Mouse (Mus musculus) spleen, adult 2 months (tissue): Measurements from ENCODE around the gene Plxna4. TPM values are rescaled to one million over a fixed set of nuclear protein-coding genes. Genes with fewer than 3 reads are reported as not detected.

Source experiments
- DNase-seq, 2 experiments: peaks; one replicate each; pipeline versions ENCODE4 v3.0.0 to v3.0.0-alpha.2; 2012 to 2021; ENCODE audit warnings: low spot score in 2 of 2, low read depth in 1 of 2
- H3K27ac ChIP-seq: fragments of 200-500 bp; 2 replicates; pipeline ENCODE4 v1.5.1; 2012; ENCODE audit warnings: low read length, inconsistent platforms; ENCODE audit not compliant: insufficient read depth
- H3K27me3 ChIP-seq: fragments of 200-500 bp; 2 replicates; pipeline ENCODE4 v1.6.1; 2012; ENCODE audit warnings: mild to moderate bottlenecking, moderate library complexity, low read length, inconsistent platforms; ENCODE audit not compliant: control insufficient read depth, insufficient read depth
- H3K36me3 ChIP-seq: fragments of 200-500 bp; 2 replicates; pipeline ENCODE4 v1.6.1; 2012; ENCODE audit warnings: mild to moderate bottlenecking, low read length, inconsistent platforms; ENCODE audit not compliant: control insufficient read depth, insufficient read depth
- H3K4me1 ChIP-seq: fragments of 200-500 bp; 2 replicates; pipeline ENCODE4 v1.6.1; 2011; ENCODE audit warnings: inconsistent platforms; ENCODE audit not compliant: control insufficient read depth, insufficient read depth, insufficient read length
- H3K4me3 ChIP-seq: fragments of 200-500 bp; 2 replicates; pipeline ENCODE4 v1.5.1; 2011; ENCODE audit warnings: mild to moderate bottlenecking, inconsistent platforms; ENCODE audit not compliant: insufficient read depth, insufficient read length; ENCODE audit errors: extremely low read depth
- CTCF ChIP-seq: fragments of 200-500 bp; IDR thresholded peaks from 2 replicates; pipeline ENCODE4 v1.5.1; 2011; ENCODE audit warnings: mild to moderate bottlenecking, inconsistent platforms; ENCODE audit not compliant: insufficient read depth, insufficient read length, insufficient replicate concordance; ENCODE audit errors: extremely low read depth
- POLR2A ChIP-seq: fragments of 200-500 bp; IDR thresholded peaks from 2 replicates; pipeline ENCODE4 v1.6.1; 2011; ENCODE audit warnings: low read depth, low read length, inconsistent platforms
- WGBS: fragments of 180-500 bp; shearing (Covaris S2); methylation state at CpG from one replicate; pipeline ENCODE4 v1.1.7; 2018; 5-methylcytosine and 5-hydroxymethylcytosine counted together
- polyA plus RNA-seq: library from polyadenylated mRNA; depleted of rRNA; stranded (reverse); fragments of >200 nt; gene quantifications from 2 replicates; pipeline ENCODE4 v1.2.3, GENCODE M21; 2012

Plxna4 gene
- polyA plus RNA-seq, 1 experiment = 1.0 TPM

- WGBS = 92% methylated on average over 1 of the region's 1 CpGs
- no peak for DNase-seq
- TF ChIP-seq POLR2A = no peak
- TF ChIP-seq CTCF = no peak
- Histone ChIP-seq H3K36me3 (no peaks in the 10 kb centered on the region), H3K4me3 (no peak overlapping the region), H3K27ac (no peak overlapping the region), H3K4me1 (no peaks in the 10 kb centered on the region), H3K27me3 (no peaks in the 10 kb centered on the region)
Measured at GRCm38 (mm10) chr6:32546915-32547314, 41.1 kb downstream of the Plxna4 start.

- no peaks in the 10 kb centered on the region for H3K36me3 ChIP-seq
- no peaks in the 10 kb centered on the region for H3K27me3 ChIP-seq
- no peak overlapping the region for H3K4me3 ChIP-seq
- WGBS = 71% methylated on average over 3 of the region's 3 CpGs
- TF ChIP-seq CTCF (no peak), POLR2A (no peak)
- no peak for DNase-seq
- H3K4me1 ChIP-seq = no peaks in the 10 kb centered on the region
- no peak overlapping the region for H3K27ac ChIP-seq
Measured at GRCm38 (mm10) chr6:32544021-32544420, 44.0 kb downstream of the Plxna4 start.

- H3K4me3 ChIP-seq = no peak overlapping the region
- TF ChIP-seq CTCF (no peak), POLR2A (no peak)
- no peaks in the 10 kb centered on the region for H3K4me1 ChIP-seq
Measured at GRCm38 (mm10) chr6:32540155-32540554, 47.8 kb downstream of the Plxna4 start.

GRCm38 (mm10) chr6:32533962-32534740 is 53.8 kb downstream of the Plxna4 start:
- H3K27me3 ChIP-seq = no peaks in the 10 kb centered on the region
- no peaks in the 10 kb centered on the region for H3K4me1 ChIP-seq
- 76% methylated on average over 3 of the region's 3 CpGs for WGBS
- TF ChIP-seq CTCF = no peak
- no peak for TF ChIP-seq POLR2A
- no peak for DNase-seq
- H3K27ac ChIP-seq = no peak overlapping the region
- H3K36me3 ChIP-seq = no peaks in the 10 kb centered on the region
- no peak overlapping the region for H3K4me3 ChIP-seq

More at GRCm38 (mm10) chr6:32540155-32540554, 47.8 kb downstream of the Plxna4 start:
- Histone ChIP-seq H3K27ac (no peak overlapping the region), H3K36me3 (no peaks in the 10 kb centered on the region), H3K27me3 (no peaks in the 10 kb centered on the region)
- WGBS = 75% methylated on average over 4 of the region's 4 CpGs
- DNase-seq = no peak

GRCm38 (mm10) chr6:32528081-32528570 is 59.9 kb downstream of the Plxna4 start:
- WGBS = 70% methylated on average over 8 of the region's 8 CpGs

GRCm38 (mm10) chr6:32527518-32527917 is 60.5 kb downstream of the Plxna4 start:
- no peaks in the 10 kb centered on the region for H3K4me1 ChIP-seq
- no peaks in the 10 kb centered on the region for H3K36me3 ChIP-seq
- no peak for TF ChIP-seq POLR2A
- no peak for TF ChIP-seq CTCF
- H3K4me3 ChIP-seq = no peak overlapping the region
- no peaks in the 10 kb centered on the region for H3K27me3 ChIP-seq
- 90% methylated on average over 7 of the region's 7 CpGs for WGBS
- no peak overlapping the region for H3K27ac ChIP-seq
- no peak for DNase-seq

More at GRCm38 (mm10) chr6:32528081-32528570, 59.9 kb downstream of the Plxna4 start:
- Histone ChIP-seq H3K4me1 (no peaks in the 10 kb centered on the region), H3K4me3 (no peak overlapping the region), H3K36me3 (no peaks in the 10 kb centered on the region), H3K27me3 (no peaks in the 10 kb centered on the region), H3K27ac (no peak overlapping the region)
- no peak for TF ChIP-seq CTCF
- no peak for TF ChIP-seq POLR2A
- no peak for DNase-seq

- 82% methylated on average over 5 of the region's 5 CpGs for WGBS
- Histone ChIP-seq H3K36me3 (no peaks in the 10 kb centered on the region), H3K27ac (no peak overlapping the region), H3K4me3 (no peak overlapping the region), H3K4me1 (no peaks in the 10 kb centered on the region), H3K27me3 (no peaks in the 10 kb centered on the region)
- DNase-seq = no peak
- TF ChIP-seq CTCF (no peak), POLR2A (no peak)
Measured at GRCm38 (mm10) chr6:32526762-32527161, 61.2 kb downstream of the Plxna4 start.
